Mouse (Mus musculus) forebrain, embryonic 15.5 days (tissue): ENCODE results near the gene Xab2. TPM values are rescaled to one million over a fixed set of nuclear protein-coding genes. Genes with fewer than 3 reads are reported as not detected.

Experiments used
- ATAC-seq: fragments of 200-750 bp; cut with Nextera tagmentation; replicated peaks from 2 replicates; pipeline ENCODE4 v1.8.0; 2017; ENCODE audit warnings: mild to moderate bottlenecking, moderate TSS enrichment, moderate library complexity
- H3K27ac ChIP-seq: fragments of 300-500 bp; sonication (generic); replicated peaks from 2 replicates; pipeline ENCODE4 v1.5.1; 2015; ENCODE audit warnings: mild to moderate bottlenecking, inconsistent platforms
- H3K27me3 ChIP-seq: fragments of 300-500 bp; sonication (generic); 2 replicates; pipeline ENCODE4 v1.6.1; 2015; ENCODE audit warnings: inconsistent platforms
- H3K36me3 ChIP-seq: fragments of 300-500 bp; sonication (generic); 2 replicates; pipeline ENCODE4 v1.6.1; 2015; ENCODE audit warnings: mild to moderate bottlenecking, inconsistent platforms
- H3K4me1 ChIP-seq: fragments of 300-500 bp; sonication (generic); 2 replicates; pipeline ENCODE4 v1.6.1; 2015; ENCODE audit warnings: inconsistent platforms
- H3K4me2 ChIP-seq: fragments of 300-500 bp; sonication (generic); replicated peaks from 2 replicates; pipeline ENCODE4 v1.6.1; 2015; ENCODE audit warnings: mild to moderate bottlenecking, inconsistent platforms
- H3K4me3 ChIP-seq: fragments of 300-500 bp; sonication (generic); 2 replicates; pipeline ENCODE4 v1.5.1; 2015; ENCODE audit warnings: mild to moderate bottlenecking, inconsistent platforms
- H3K9ac ChIP-seq: fragments of 300-500 bp; sonication (generic); replicated peaks from 2 replicates; pipeline ENCODE4 v1.6.1; 2015; ENCODE audit warnings: mild to moderate bottlenecking, inconsistent platforms
- H3K9me3 ChIP-seq: fragments of 300-500 bp; sonication (generic); 2 replicates; pipeline ENCODE4 v1.6.1; 2016; ENCODE audit warnings: inconsistent platforms
- WGBS: fragments of 180-500 bp; shearing (Covaris S2); methylation state at CpG from one replicate; pipeline ENCODE4 v1.1.7; 2015; ENCODE audit warnings: mixed read lengths; 5-methylcytosine and 5-hydroxymethylcytosine counted together
- polyA plus RNA-seq: library from polyadenylated mRNA; unstranded; fragments of >200 nt; fragmentation: Nextera tagmentation; extraction: Ambion mirVana; gene quantifications from 2 replicates; pipeline ENCODE4 v1.2.1, GENCODE M21; 2015

Gene Xab2
- polyA plus RNA-seq, result 65.6 and 68.6 TPM in 2 replicates

DNA sequence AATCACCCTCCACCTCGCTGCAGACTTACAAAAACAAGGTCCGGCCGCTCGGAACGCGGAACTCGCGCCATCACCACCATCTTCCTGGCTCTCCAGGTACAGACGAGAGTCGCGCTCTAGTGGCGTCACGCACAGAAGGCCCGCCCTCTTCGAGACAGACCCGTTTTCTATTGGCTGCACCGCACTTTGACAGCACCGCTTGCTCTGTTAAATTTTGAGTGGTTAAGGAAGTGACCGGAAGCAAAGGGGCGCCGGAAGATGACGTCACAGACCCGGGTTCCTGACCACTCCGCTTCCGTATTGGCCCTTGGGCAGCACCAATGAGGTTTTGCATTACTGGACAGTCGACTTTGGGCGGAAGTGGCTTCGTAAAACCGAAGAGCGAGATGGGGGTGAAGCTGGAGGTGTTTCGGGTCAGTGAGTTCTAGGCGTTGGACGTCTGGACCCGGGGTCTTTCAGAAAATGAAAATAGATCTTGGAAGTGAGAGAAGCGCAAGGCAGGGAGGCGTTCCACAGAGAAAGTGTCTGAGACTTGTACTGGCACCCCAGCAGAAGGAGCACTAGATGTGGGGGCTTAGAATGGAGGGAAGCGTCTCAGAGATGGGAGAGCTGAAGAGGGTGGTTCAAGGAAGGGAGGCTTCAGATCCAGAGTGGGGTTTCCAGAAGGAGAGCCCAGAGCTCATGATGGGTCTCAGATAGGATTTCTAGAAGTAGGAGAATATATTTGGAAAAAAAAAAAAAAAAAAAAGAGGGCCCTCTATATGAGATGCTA lies at the start of gene Xab2, which contains the start of gene Pet100:
TSS of gene Xab2 (minus strand) at position 118 of the 772 bp plus-strand sequence.
TSS of gene Pet100 (plus strand) at position 350 of the 772 bp plus-strand sequence.
- Histone ChIP-seq H3K4me1 (peaks cover 22% of the 10 kb centered on the region), H3K36me3 (peaks cover 20% of the 10 kb centered on the region), H3K4me3 (peak within 1 kb of the TSS; percentile 65), H3K9me3 (no peaks in the 10 kb centered on the region), H3K4me2 (peak within 1 kb of the TSS; percentile 88), H3K9ac (peak within 1 kb of the TSS; percentile 75), H3K27me3 (no peaks in the 10 kb centered on the region), H3K27ac (no peak within 1 kb of the TSS)
- peak; percentile 96 for ATAC-seq
- under 1% methylated on average over 37 of the region's 37 CpGs for WGBS

DNA sequence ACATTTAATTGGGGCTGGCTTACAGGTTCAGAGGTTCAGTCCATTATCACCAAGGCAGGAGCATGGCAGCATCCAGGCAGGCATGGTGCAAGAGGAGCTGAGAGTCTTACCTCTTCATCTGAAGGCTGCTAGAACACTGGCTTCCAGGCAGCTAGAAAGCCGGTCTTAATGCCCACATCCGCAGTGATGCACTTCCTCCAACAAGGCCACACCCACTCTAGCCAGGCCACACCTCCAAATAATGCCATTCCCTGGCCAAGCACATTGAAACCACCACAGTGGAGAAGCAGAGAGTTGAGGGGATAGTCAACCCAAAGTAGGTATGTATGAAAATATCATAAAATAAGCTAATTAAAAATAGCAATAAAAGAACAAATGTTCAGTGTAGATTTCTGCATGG lies 49.3 kb upstream of the Xab2 start:
- no peak for ATAC-seq
- H3K9ac ChIP-seq, result no peak overlapping the region
- H3K27me3 ChIP-seq, result no peaks in the 10 kb centered on the region
- H3K36me3 ChIP-seq, result no peaks in the 10 kb centered on the region
- 81% methylated on average over 2 of the region's 2 CpGs for WGBS
- H3K4me2 ChIP-seq, result no peak overlapping the region
- no peaks in the 10 kb centered on the region for H3K9me3 ChIP-seq
- no peak overlapping the region for H3K27ac ChIP-seq
- no peak overlapping the region for H3K4me3 ChIP-seq
- H3K4me1 ChIP-seq, result peaks cover 6% of the 10 kb centered on the region; the same call in 1 of the 2 replicates

DNA sequence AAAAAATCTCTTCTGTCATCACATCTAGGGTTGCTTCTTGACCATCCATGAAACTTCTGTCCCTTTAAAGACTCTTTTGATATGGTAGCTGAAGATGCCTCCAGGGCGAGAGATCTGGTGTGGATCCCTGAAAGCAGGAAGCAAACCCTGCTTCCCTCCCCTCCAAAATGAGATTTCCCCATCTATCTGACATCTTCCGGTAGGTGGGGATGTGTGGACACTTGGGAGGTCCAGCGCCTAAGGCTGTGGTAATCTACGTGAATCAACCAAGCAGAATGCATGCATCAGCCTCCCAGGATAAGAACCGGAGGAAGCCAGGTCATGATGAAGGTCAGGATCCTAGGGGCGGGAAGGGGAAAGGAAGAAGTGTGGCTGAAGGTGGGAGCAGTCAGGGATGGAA lies 44.4 kb upstream of the Xab2 start, which contains the start of gene Mcemp1:
TSS of gene Mcemp1 (plus strand) at position 248 of the 400 bp plus-strand sequence.
- Histone ChIP-seq H3K4me1 (no peaks in the 10 kb centered on the region), H3K36me3 (no peaks in the 10 kb centered on the region), H3K27ac (no peak within 1 kb of the TSS), H3K4me3 (no peak within 1 kb of the TSS), H3K9ac (no peak within 1 kb of the TSS), H3K9me3 (no peaks in the 10 kb centered on the region), H3K4me2 (no peak within 1 kb of the TSS), H3K27me3 (no peaks in the 10 kb centered on the region)
- no peak for ATAC-seq
- WGBS, result 85% methylated on average over 6 of the region's 6 CpGs

DNA sequence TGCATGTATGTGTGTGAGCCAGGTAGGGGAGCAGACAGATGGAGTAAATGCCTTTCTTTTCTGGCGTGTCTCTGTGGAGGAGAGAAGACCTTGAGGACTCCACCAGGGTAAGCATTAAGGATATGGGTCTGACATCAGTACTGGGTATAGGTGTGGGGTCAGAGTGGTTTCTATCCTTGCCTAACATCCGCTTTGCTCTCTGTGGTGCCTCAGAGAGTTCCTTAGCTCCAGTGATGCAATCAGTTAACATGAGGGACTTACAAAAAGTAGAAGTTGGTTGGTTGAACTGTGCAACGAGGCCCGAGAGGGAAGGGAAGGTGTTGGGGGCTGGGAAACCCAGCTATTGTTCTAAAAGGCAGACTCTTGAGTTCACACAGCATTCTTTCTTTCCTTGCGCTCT lies 43.3 kb upstream of the Xab2 start:
- 63% methylated on average over 4 of the region's 5 CpGs for WGBS

DNA sequence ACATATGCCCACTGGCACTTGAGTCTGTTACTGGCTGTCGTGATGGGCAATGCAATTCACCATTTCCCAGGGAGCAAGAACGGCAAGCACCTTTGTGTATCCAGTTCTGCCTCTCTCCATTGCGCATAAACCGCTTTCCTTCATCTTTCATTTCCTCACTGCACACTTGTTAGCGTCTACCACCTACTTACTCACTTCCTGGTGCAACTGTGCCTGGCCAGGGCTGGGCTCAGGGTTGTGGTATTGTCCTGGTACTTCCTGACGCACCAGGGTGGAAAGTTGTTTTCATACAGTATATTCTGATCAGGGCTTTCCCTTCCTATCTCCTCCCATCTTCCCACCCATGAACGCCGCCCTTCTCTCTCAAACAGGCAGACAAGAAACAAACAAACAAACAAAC lies 39.8 kb upstream of the Xab2 start:
- H3K36me3 ChIP-seq, result no peaks in the 10 kb centered on the region
- ATAC-seq, result no peak
- H3K9me3 ChIP-seq, result no peaks in the 10 kb centered on the region
- no peak overlapping the region for H3K4me2 ChIP-seq
- no peak overlapping the region for H3K27ac ChIP-seq
- 82% methylated on average over 8 of the region's 8 CpGs for WGBS
- no peaks in the 10 kb centered on the region for H3K27me3 ChIP-seq
- 0 out of 2 replicates have a peak, but pooled peaks cover 5% of the 10 kb centered on the region for H3K4me1 ChIP-seq
- H3K9ac ChIP-seq, result no peak overlapping the region
- H3K4me3 ChIP-seq, result no peak overlapping the region

More for the DNA sequence above, 43.3 kb upstream of the Xab2 start:
- H3K4me3 ChIP-seq, result no peak overlapping the region
- no peak overlapping the region for H3K9ac ChIP-seq
- no peaks in the 10 kb centered on the region for H3K36me3 ChIP-seq
- no peaks in the 10 kb centered on the region for H3K27me3 ChIP-seq
- no peak for ATAC-seq
- no peak overlapping the region for H3K4me2 ChIP-seq
- no peaks in the 10 kb centered on the region for H3K4me1 ChIP-seq
- no peaks in the 10 kb centered on the region for H3K9me3 ChIP-seq
- no peak overlapping the region for H3K27ac ChIP-seq

DNA sequence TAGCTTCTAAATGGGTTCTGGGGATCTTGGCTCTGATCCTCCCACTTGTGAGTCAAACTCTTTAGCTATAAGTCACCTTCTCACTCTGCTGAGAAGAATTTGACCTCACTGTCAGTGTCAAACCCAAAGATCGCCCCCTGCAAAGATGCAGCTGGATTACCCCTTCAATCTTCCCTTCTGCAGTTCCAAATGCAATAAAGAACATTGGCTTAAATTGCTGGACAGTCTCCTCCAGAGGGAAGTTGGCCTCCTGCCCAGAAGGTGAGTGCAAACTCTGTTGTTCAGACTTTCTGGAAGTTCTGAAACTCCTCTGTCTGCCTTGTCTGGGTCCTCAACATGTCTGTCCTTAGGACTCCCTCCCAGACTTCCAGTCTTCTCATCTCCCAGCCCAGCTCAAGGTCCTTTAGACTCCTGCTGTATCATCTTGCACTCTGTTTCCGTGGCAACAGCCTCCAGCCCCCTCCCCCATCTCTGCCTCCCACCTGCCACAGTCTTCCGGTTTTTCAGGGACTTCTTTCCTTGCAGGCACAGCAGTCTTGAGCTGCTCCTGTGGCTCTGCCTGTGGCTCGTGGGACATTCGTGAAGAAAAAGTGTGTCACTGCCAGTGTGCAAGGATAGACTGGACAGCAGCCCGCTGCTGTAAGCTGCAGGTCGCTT lies 35.7 kb upstream of the Xab2 start:
- Histone ChIP-seq H3K9me3 (no peaks in the 10 kb centered on the region), H3K4me2 (no peak overlapping the region), H3K4me3 (no peak overlapping the region), H3K27ac (no peak overlapping the region), H3K27me3 (no peaks in the 10 kb centered on the region), H3K9ac (no peak overlapping the region), H3K36me3 (no peaks in the 10 kb centered on the region), H3K4me1 (0 out of 2 replicates have a peak, but pooled peaks cover 5% of the 10 kb centered on the region)
- WGBS, result 20% methylated on average over 7 of the region's 7 CpGs
- no peak; the same call in 1 of the 2 replicates for ATAC-seq

DNA sequence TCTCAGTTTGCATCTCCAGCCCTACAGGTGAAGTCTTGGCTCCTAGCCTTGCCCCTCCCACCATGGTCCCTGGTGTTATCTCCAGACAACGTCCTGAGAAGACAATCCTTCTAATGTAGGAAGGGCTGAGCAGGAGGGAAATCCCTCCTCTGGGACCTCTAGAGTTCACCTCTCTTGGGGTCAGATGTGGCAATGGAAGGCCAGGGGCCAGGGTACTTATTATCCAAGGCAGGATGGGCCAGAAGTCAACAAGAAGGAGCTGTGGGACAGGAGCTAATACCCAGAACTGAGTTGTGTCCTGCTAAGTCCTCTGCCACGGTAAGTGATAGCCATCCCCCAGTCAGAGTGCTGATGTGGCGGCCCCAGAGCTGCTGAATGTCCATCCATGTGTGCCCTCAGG lies 34.4 kb upstream of the Xab2 start, which contains the start of gene Retn:
TSS of gene Retn (plus strand) at position 245 of the 400 bp plus-strand sequence.
- Histone ChIP-seq H3K4me1 (0 out of 2 replicates have a peak, but pooled peaks cover 5% of the 10 kb centered on the region), H3K27me3 (no peaks in the 10 kb centered on the region), H3K9me3 (no peaks in the 10 kb centered on the region), H3K27ac (no peak within 1 kb of the TSS), H3K4me2 (no peak within 1 kb of the TSS), H3K36me3 (no peaks in the 10 kb centered on the region), H3K9ac (no peak within 1 kb of the TSS), H3K4me3 (no peak within 1 kb of the TSS)
- no peak for ATAC-seq
- 81% methylated on average over 3 of the region's 3 CpGs for WGBS

DNA sequence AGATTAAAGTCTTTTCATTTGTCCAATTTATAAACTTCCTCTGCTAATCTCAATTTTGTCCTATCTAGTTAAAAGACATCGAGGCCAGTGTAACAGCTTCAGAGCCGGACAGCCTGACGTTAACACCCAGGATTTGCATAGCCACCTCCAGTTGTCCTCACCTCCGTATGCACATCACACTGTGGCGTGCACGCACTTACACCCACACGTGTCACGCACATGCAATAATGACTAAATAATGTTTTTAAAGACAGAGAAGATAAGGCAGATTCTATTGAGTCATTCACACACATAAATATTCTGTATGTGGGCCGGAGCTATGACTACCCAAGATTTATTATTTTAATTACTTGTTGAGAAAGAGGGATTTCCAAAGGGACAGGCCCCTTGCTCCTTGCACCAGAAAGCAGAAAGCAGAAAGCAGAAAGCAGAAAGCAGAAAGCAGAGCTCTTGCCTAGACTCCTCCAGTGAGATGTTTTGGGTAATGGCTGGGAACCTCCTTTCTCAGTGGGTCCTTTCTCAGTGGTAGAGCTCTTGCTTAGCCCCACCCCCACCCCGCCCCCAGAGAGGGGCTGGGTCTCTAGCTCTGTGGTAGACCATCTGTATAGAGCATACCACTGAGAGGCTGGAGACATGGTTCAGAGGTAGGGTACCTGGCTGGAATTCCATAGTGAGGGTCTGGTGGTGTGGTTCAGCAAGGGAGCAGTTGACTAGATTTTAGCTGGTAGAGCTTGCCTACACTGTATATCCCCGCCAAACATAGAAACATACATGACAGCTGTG lies 33.8 kb upstream of the Xab2 start:
- H3K4me1 ChIP-seq, result 0 out of 2 replicates have a peak, but pooled peaks cover 5% of the 10 kb centered on the region
- H3K27ac ChIP-seq, result no peak overlapping the region
- H3K9ac ChIP-seq, result no peak overlapping the region
- no peak for ATAC-seq
- no peak overlapping the region for H3K4me2 ChIP-seq
- H3K27me3 ChIP-seq, result no peaks in the 10 kb centered on the region
- 76% methylated on average over 11 of the region's 11 CpGs for WGBS
- H3K36me3 ChIP-seq, result no peaks in the 10 kb centered on the region
- H3K9me3 ChIP-seq, result no peaks in the 10 kb centered on the region
- H3K4me3 ChIP-seq, result no peak overlapping the region

DNA sequence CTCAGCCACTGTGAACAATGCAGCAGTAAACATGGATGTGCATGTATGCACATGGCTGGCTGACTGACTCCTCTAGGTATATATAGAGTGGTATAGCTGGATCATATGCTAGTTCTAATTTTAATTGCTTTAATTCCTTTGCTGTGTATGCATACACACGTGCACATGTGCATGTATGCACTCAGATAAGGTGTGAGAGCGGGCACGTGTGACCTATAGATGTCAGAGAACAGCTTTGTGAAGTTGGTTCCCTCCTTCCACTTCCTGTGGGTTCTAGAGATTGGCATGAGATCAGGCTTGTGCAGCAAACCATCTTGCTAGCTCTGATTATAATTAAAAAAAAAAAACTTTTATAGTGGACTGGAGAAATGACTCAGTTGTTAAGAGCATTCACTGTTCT lies 31.7 kb upstream of the Xab2 start:
- ATAC-seq, result no peak
- Histone ChIP-seq H3K4me2 (no peak overlapping the region), H3K27me3 (no peaks in the 10 kb centered on the region), H3K9ac (no peak overlapping the region), H3K4me3 (no peak overlapping the region), H3K36me3 (no peaks in the 10 kb centered on the region), H3K27ac (no peak overlapping the region), H3K4me1 (0 out of 2 replicates have a peak, but pooled peaks cover 5% of the 10 kb centered on the region), H3K9me3 (no peaks in the 10 kb centered on the region)
- WGBS, result 71% methylated on average over 3 of the region's 3 CpGs

DNA sequence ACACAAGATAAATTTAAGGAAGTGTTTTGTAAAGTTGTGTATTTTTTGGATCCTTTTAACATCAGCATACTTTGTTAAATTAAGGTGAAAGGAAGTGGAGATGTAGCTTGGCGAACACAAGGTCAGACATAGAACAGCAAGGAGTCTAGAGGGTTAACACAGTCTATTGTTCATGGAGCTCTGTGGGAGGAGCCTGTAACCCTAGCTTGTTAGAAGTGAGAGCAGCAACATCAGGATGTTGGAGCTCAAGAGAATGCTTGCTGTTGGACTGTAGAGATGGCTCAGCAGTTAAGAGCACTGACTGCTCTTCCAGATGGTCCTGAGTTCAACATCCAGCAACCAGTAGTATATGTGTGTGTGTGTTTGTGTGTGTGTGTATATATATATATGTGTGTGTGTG lies 27.9 kb upstream of the Xab2 start:
- WGBS, result 43% methylated on average over 1 of the region's 1 CpGs
- Histone ChIP-seq H3K4me2 (no peak overlapping the region), H3K9ac (no peak overlapping the region), H3K27ac (no peak overlapping the region), H3K36me3 (no peaks in the 10 kb centered on the region), H3K4me1 (no peaks in the 10 kb centered on the region), H3K27me3 (no peaks in the 10 kb centered on the region), H3K9me3 (no peaks in the 10 kb centered on the region), H3K4me3 (no peak overlapping the region)
- ATAC-seq, result no peak

DNA sequence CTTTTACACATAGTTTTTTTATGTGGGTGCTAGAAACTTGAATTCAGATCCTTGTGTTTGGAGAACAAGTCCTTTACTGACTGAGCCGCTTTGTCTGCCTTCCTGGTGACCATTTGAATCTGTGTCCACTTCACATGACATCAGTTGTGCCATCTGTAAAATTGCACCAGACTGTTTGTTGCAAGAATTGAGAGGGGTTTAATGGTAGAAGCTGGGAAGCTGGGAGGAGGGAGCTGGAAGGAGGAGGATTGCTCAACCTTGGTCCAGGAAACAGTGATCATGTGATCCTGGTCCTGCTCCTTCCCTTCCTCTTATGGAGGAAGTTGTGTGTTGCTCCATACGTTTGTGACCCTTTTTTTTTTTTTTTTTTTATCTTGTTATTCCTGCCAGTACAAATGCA lies 27.2 kb upstream of the Xab2 start:
- Histone ChIP-seq H3K9ac (no peak overlapping the region), H3K4me1 (no peaks in the 10 kb centered on the region), H3K4me3 (no peak overlapping the region), H3K27me3 (no peaks in the 10 kb centered on the region), H3K27ac (no peak overlapping the region), H3K36me3 (no peaks in the 10 kb centered on the region), H3K9me3 (no peaks in the 10 kb centered on the region), H3K4me2 (no peak overlapping the region)
- 72% methylated on average over 2 of the region's 2 CpGs for whole genome bisulfite sequencing
- ATAC-seq, result no peak

DNA sequence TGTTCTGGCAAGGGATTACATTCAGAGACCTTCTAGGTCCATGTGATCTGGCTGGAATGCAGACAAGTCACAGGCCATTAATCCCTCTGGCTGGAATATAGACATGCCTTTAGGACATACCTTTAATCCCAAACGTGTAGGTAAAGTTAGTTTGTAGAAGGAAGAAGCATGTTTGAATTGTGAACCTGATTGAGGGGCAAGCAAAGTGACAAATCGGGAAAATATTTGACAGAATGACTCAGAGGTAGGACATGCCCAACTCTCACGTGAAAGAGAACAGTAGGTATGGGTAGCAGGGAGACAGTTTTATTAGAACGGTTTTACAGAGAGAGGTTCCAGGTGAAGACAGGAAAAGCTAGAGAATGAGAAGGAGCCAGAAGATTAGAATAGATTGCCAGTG lies 26.4 kb upstream of the Xab2 start:
- WGBS, result 81% methylated on average over 4 of the region's 4 CpGs
- Histone ChIP-seq H3K4me2 (no peak overlapping the region), H3K4me3 (no peak overlapping the region), H3K9me3 (no peaks in the 10 kb centered on the region), H3K36me3 (no peaks in the 10 kb centered on the region), H3K27me3 (no peaks in the 10 kb centered on the region), H3K27ac (no peak overlapping the region), H3K4me1 (no peaks in the 10 kb centered on the region), H3K9ac (no peak overlapping the region)
- no peak for ATAC-seq
